Mouse (Mus musculus) cerebellum, adult 18-20 months (tissue): Measurements from ENCODE around the gene Scgb2b18.
"Not testable (repeated sequence)": the region's sequence is repeated elsewhere in the genome, so short reads cannot be mapped to it uniquely, and the experiment has no call there.

Experiments
- DNase-seq, 2 experiments: peaks; one replicate each; pipeline ENCODE4 v3.0.0; 2021

The Scgb2b18 gene

GRCm38 (mm10) chr7:33173764-33174163 lies at the start of gene Scgb2b18:
Gene Scgb2b18, minus strand, starts transcription at chr7:33173864.
- not testable (repeated sequence) for DNase-seq

DNA sequence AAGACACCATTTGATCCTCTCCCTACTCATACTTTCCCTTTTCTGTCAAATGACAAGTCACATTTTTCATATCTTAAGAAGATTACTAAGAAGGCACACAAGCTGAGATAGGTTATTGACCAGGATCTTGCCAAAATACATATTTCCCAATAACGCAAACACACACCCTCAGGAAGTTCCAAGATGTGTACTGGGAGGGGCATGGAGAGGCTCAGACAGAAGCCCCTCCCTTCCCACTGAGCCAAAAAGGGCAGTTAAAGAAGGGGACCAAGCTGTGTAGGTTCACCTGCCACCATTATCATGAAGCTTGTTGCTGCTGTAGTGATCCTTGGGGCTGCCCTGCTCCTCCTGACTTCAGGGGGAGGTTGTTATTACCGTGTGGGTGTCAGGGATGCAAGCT lies 11.6 kb upstream of the Scgb2b18 start, which contains the start of gene Scgb1b18:
Scgb1b18 (plus strand) TSS at position 301 of the 400 bp plus-strand sequence.
- not testable (repeated sequence) for DNase-seq
